Mouse (Mus musculus): ENCODE measurements at regions not wholly inside any gene's neighbourhood (a gene's known extent, or its start where the extent isn't known, plus 50 kb on each side); places are given as distances from the start of the nearest gene placed in this dataset.

GRCm38 (mm10) chr3:16872337-16873117, 866.3 kb upstream of the Gm5150 start:
- DNase-seq (ENCODE audit: extremely low spot score, low spot score): no peak
- peaks cover 5% of the 10 kb centered on the region; the same call in 1 of the 2 replicates for H3K4me1 ChIP-seq
- no peaks in the 10 kb centered on the region for H3K36me3 ChIP-seq (replicated peaks)
- no peak overlapping the region for H3K27ac ChIP-seq
- no peak overlapping the region for H3K4me3 ChIP-seq
- no peaks in the 10 kb centered on the region for H3K9me3 ChIP-seq
- no peaks in the 10 kb centered on the region for H3K27me3 ChIP-seq (ENCODE audit: poor library complexity, severe bottlenecking)
- WGBS: 73% methylated on average over 2 of the region's 2 CpGs

- H3K36me3 ChIP-seq (replicated peaks): no peaks in the 10 kb centered on the region
- H3K27me3 ChIP-seq (ENCODE audit: poor library complexity, severe bottlenecking): no peaks in the 10 kb centered on the region
- no peak for DNase-seq (ENCODE audit: extremely low spot score, low spot score)
- H3K9me3 ChIP-seq: no peaks in the 10 kb centered on the region
- peaks cover 7% of the 10 kb centered on the region; the same call in 1 of the 2 replicates for H3K4me1 ChIP-seq
- H3K27ac ChIP-seq: no peak overlapping the region
- H3K4me3 ChIP-seq: no peak overlapping the region
- 70% methylated on average over 1 of the region's 1 CpGs for WGBS
These were observed 853.8 kb upstream of the Gm5150 start for GRCm38 (mm10) chr3:16860034-16860433.

- Histone ChIP-seq H3K27ac (no peak overlapping the region), H3K4me1 (peaks cover 7% of the 10 kb centered on the region; the same call in 1 of the 2 replicates), H3K4me3 (no peak overlapping the region), H3K27me3 (ENCODE audit: poor library complexity, severe bottlenecking) (no peaks in the 10 kb centered on the region), H3K36me3 (replicated peaks) (no peaks in the 10 kb centered on the region), H3K9me3 (no peaks in the 10 kb centered on the region)
- 70% methylated on average over 2 of the region's 2 CpGs for WGBS
- no peak for DNase-seq (ENCODE audit: extremely low spot score, low spot score)
These were observed 852.7 kb upstream of the Gm5150 start for GRCm38 (mm10) chr3:16858931-16859330.

GRCm38 (mm10) chr3:16855251-16855650, 849.0 kb upstream of the Gm5150 start:
- Histone ChIP-seq H3K4me1 (peaks cover 7% of the 10 kb centered on the region; the same call in 1 of the 2 replicates), H3K27me3 (ENCODE audit: poor library complexity, severe bottlenecking) (no peaks in the 10 kb centered on the region), H3K27ac (no peak overlapping the region), H3K4me3 (no peak overlapping the region), H3K36me3 (replicated peaks) (no peaks in the 10 kb centered on the region), H3K9me3 (no peaks in the 10 kb centered on the region)
- DNase-seq (ENCODE audit: extremely low spot score, low spot score): no peak
- WGBS: 87% methylated on average over 2 of the region's 2 CpGs

- WGBS: 76% methylated on average over 5 of the region's 5 CpGs
- no peak overlapping the region for H3K4me3 ChIP-seq
- no peaks in the 10 kb centered on the region for H3K36me3 ChIP-seq (replicated peaks)
- DNase-seq (ENCODE audit: extremely low spot score, low spot score): no peak
- H3K9me3 ChIP-seq: no peaks in the 10 kb centered on the region
- peaks cover 2% of the 10 kb centered on the region; the same call in 1 of the 2 replicates for H3K4me1 ChIP-seq
- no peaks in the 10 kb centered on the region for H3K27me3 ChIP-seq (ENCODE audit: poor library complexity, severe bottlenecking)
- no peak overlapping the region for H3K27ac ChIP-seq
These were observed 847.8 kb upstream of the Gm5150 start for GRCm38 (mm10) chr3:16853992-16854391.

GRCm38 (mm10) chr3:16846785-16847520, 840.7 kb upstream of the Gm5150 start:
- Histone ChIP-seq H3K9me3 (no peaks in the 10 kb centered on the region), H3K27ac (no peak overlapping the region), H3K27me3 (ENCODE audit: poor library complexity, severe bottlenecking) (no peaks in the 10 kb centered on the region), H3K4me1 (peaks cover 8% of the 10 kb centered on the region), H3K36me3 (replicated peaks) (no peaks in the 10 kb centered on the region), H3K4me3 (no peak overlapping the region)
- 53% methylated on average over 4 of the region's 4 CpGs for WGBS
- no peak for DNase-seq (ENCODE audit: extremely low spot score, low spot score)

GRCm38 (mm10) chr3:16820536-16820935, 814.3 kb upstream of the Gm5150 start:
- Histone ChIP-seq H3K9me3 (no peaks in the 10 kb centered on the region), H3K4me1 (no peaks in the 10 kb centered on the region; the same call in 1 of the 2 replicates), H3K36me3 (replicated peaks) (no peaks in the 10 kb centered on the region), H3K27me3 (ENCODE audit: poor library complexity, severe bottlenecking) (no peaks in the 10 kb centered on the region), H3K27ac (no peak overlapping the region), H3K4me3 (no peak overlapping the region)
- DNase-seq (ENCODE audit: extremely low spot score, low spot score): no peak
- WGBS: 83% methylated on average over 6 of the region's 6 CpGs

- DNase-seq (ENCODE audit: extremely low spot score, low spot score): no peak
- Histone ChIP-seq H3K4me1 (no peaks in the 10 kb centered on the region; the same call in 1 of the 2 replicates), H3K4me3 (no peak overlapping the region), H3K36me3 (replicated peaks) (no peaks in the 10 kb centered on the region), H3K27me3 (ENCODE audit: poor library complexity, severe bottlenecking) (no peaks in the 10 kb centered on the region), H3K27ac (no peak overlapping the region), H3K9me3 (no peaks in the 10 kb centered on the region)
- WGBS: 79% methylated on average over 4 of the region's 4 CpGs
These were observed 813.2 kb upstream of the Gm5150 start for GRCm38 (mm10) chr3:16819218-16820122.

GRCm38 (mm10) chr3:16816814-16817213, 810.6 kb upstream of the Gm5150 start:
- H3K36me3 ChIP-seq (replicated peaks): no peaks in the 10 kb centered on the region
- no peak for DNase-seq (ENCODE audit: extremely low spot score, low spot score)
- no peaks in the 10 kb centered on the region for H3K9me3 ChIP-seq
- WGBS: 47% methylated on average over 2 of the region's 2 CpGs
- H3K27me3 ChIP-seq (ENCODE audit: poor library complexity, severe bottlenecking): no peaks in the 10 kb centered on the region
- no peak overlapping the region for H3K27ac ChIP-seq
- H3K4me3 ChIP-seq: no peak overlapping the region
- H3K4me1 ChIP-seq: no peaks in the 10 kb centered on the region; the same call in 1 of the 2 replicates

- Histone ChIP-seq H3K36me3 (replicated peaks) (no peaks in the 10 kb centered on the region), H3K4me1 (no peaks in the 10 kb centered on the region; the same call in 1 of the 2 replicates), H3K4me3 (no peak overlapping the region), H3K27ac (no peak overlapping the region), H3K9me3 (no peaks in the 10 kb centered on the region), H3K27me3 (ENCODE audit: poor library complexity, severe bottlenecking) (no peaks in the 10 kb centered on the region)
- WGBS: 73% methylated on average over 3 of the region's 3 CpGs
- DNase-seq (ENCODE audit: extremely low spot score, low spot score): no peak
These were observed 809.9 kb upstream of the Gm5150 start for GRCm38 (mm10) chr3:16816101-16816500.

GRCm38 (mm10) chr3:16810878-16811611, 804.8 kb upstream of the Gm5150 start:
- H3K4me3 ChIP-seq: no peak overlapping the region
- H3K27ac ChIP-seq: no peak overlapping the region
- 60% methylated on average over 3 of the region's 3 CpGs for WGBS
- no peak for DNase-seq (ENCODE audit: extremely low spot score, low spot score)
- H3K36me3 ChIP-seq (replicated peaks): no peaks in the 10 kb centered on the region
- no peaks in the 10 kb centered on the region for H3K27me3 ChIP-seq (ENCODE audit: poor library complexity, severe bottlenecking)
- H3K9me3 ChIP-seq: no peaks in the 10 kb centered on the region
- no peaks in the 10 kb centered on the region for H3K4me1 ChIP-seq

- H3K27ac ChIP-seq: no peak overlapping the region
- no peak overlapping the region for H3K4me3 ChIP-seq
- DNase-seq (ENCODE audit: extremely low spot score, low spot score): no peak
- H3K9me3 ChIP-seq: no peaks in the 10 kb centered on the region
- no peaks in the 10 kb centered on the region for H3K36me3 ChIP-seq (replicated peaks)
- H3K4me1 ChIP-seq: no peaks in the 10 kb centered on the region
- no peaks in the 10 kb centered on the region for H3K27me3 ChIP-seq (ENCODE audit: poor library complexity, severe bottlenecking)
These were observed 797.4 kb upstream of the Gm5150 start for GRCm38 (mm10) chr3:16803603-16804002.

Data from forebrain, embryonic 10.5 days (tissue).